Mouse (Mus musculus) spleen, adult 2 months (tissue): ENCODE measurements around the gene 1600002K03Rik. TPM values are rescaled to one million over a fixed set of nuclear protein-coding genes. Genes with fewer than 3 reads are reported as not detected.

ENCODE experiments used
- DNase-seq, 2 experiments: peaks; one replicate each; pipeline versions ENCODE4 v3.0.0 to v3.0.0-alpha.2; 2012 to 2021; ENCODE audit warnings: low spot score in 2 of 2, low read depth in 1 of 2
- H3K27ac ChIP-seq: fragments of 200-500 bp; 2 replicates; pipeline ENCODE4 v1.5.1; 2012; ENCODE audit warnings: low read length, inconsistent platforms; ENCODE audit not compliant: insufficient read depth
- H3K27me3 ChIP-seq: fragments of 200-500 bp; 2 replicates; pipeline ENCODE4 v1.6.1; 2012; ENCODE audit warnings: mild to moderate bottlenecking, moderate library complexity, low read length, inconsistent platforms; ENCODE audit not compliant: control insufficient read depth, insufficient read depth
- H3K36me3 ChIP-seq: fragments of 200-500 bp; 2 replicates; pipeline ENCODE4 v1.6.1; 2012; ENCODE audit warnings: mild to moderate bottlenecking, low read length, inconsistent platforms; ENCODE audit not compliant: control insufficient read depth, insufficient read depth
- H3K4me1 ChIP-seq: fragments of 200-500 bp; 2 replicates; pipeline ENCODE4 v1.6.1; 2011; ENCODE audit warnings: inconsistent platforms; ENCODE audit not compliant: control insufficient read depth, insufficient read depth, insufficient read length
- H3K4me3 ChIP-seq: fragments of 200-500 bp; 2 replicates; pipeline ENCODE4 v1.5.1; 2011; ENCODE audit warnings: mild to moderate bottlenecking, inconsistent platforms; ENCODE audit not compliant: insufficient read depth, insufficient read length; ENCODE audit errors: extremely low read depth
- CTCF ChIP-seq: fragments of 200-500 bp; IDR thresholded peaks from 2 replicates; pipeline ENCODE4 v1.5.1; 2011; ENCODE audit warnings: mild to moderate bottlenecking, inconsistent platforms; ENCODE audit not compliant: insufficient read depth, insufficient read length, insufficient replicate concordance; ENCODE audit errors: extremely low read depth
- POLR2A ChIP-seq: fragments of 200-500 bp; IDR thresholded peaks from 2 replicates; pipeline ENCODE4 v1.6.1; 2011; ENCODE audit warnings: low read depth, low read length, inconsistent platforms
- WGBS: fragments of 180-500 bp; shearing (Covaris S2); methylation state at CpG from one replicate; pipeline ENCODE4 v1.1.7; 2018; 5-methylcytosine and 5-hydroxymethylcytosine counted together
- polyA plus RNA-seq: library from polyadenylated mRNA; depleted of rRNA; stranded (reverse); fragments of >200 nt; gene quantifications from 2 replicates; pipeline ENCODE4 v1.2.3, GENCODE M21; 2012

The 1600002K03Rik gene
- polyA plus RNA-seq, 1 experiment = 10.8 TPM

GRCm38 (mm10) chr10:80169070-80169469 is 3.7 kb upstream of the 1600002K03Rik start:
- H3K4me3 ChIP-seq = no peak overlapping the region
- TF ChIP-seq CTCF (no peak), POLR2A (no peak)
- no peak for DNase-seq
- WGBS = 71% methylated on average over 1 of the region's 1 CpGs
- H3K27me3 ChIP-seq = no peaks in the 10 kb centered on the region
- no peak overlapping the region for H3K27ac ChIP-seq
- H3K4me1 ChIP-seq = peaks cover 23% of the 10 kb centered on the region
- H3K36me3 ChIP-seq = peaks cover 25% of the 10 kb centered on the region

- WGBS = 94% methylated on average over 7 of the region's 7 CpGs
- Histone ChIP-seq H3K36me3 (peaks cover 25% of the 10 kb centered on the region), H3K4me1 (peaks cover 17% of the 10 kb centered on the region), H3K27me3 (no peaks in the 10 kb centered on the region), H3K4me3 (no peak overlapping the region), H3K27ac (no peak overlapping the region)
- TF ChIP-seq POLR2A (no peak), CTCF (no peak)
- DNase-seq = no peak
These were observed 3.1 kb upstream of the 1600002K03Rik start for GRCm38 (mm10) chr10:80169651-80170050.

- peaks cover 25% of the 10 kb centered on the region for H3K36me3 ChIP-seq
- H3K27me3 ChIP-seq = no peaks in the 10 kb centered on the region
- WGBS = 95% methylated on average over 16 of the region's 16 CpGs
- no peak overlapping the region for H3K4me3 ChIP-seq
- peaks cover 14% of the 10 kb centered on the region for H3K4me1 ChIP-seq
- no peak for TF ChIP-seq CTCF
- no peak for TF ChIP-seq POLR2A
- no peak overlapping the region for H3K27ac ChIP-seq
- DNase-seq = no peak
These were observed 2.7 kb upstream of the 1600002K03Rik start for GRCm38 (mm10) chr10:80170052-80170451.

- Histone ChIP-seq H3K4me3 (no peak overlapping the region), H3K36me3 (peaks cover 25% of the 10 kb centered on the region), H3K27ac (no peak overlapping the region), H3K4me1 (peaks cover 14% of the 10 kb centered on the region), H3K27me3 (no peaks in the 10 kb centered on the region)
- TF ChIP-seq POLR2A = no peak
- no peak for DNase-seq
- 96% methylated on average over 19 of the region's 19 CpGs for WGBS
These were observed 2.1 kb upstream of the 1600002K03Rik start for GRCm38 (mm10) chr10:80170601-80171021.

- H3K4me3 ChIP-seq = no peak overlapping the region
- no peak for DNase-seq
- peaks cover 25% of the 10 kb centered on the region for H3K36me3 ChIP-seq
- peaks cover 14% of the 10 kb centered on the region for H3K4me1 ChIP-seq
- 93% methylated on average over 15 of the region's 15 CpGs for WGBS
- TF ChIP-seq POLR2A (no peak), CTCF (no peak)
- H3K27ac ChIP-seq = no peak overlapping the region
- H3K27me3 ChIP-seq = no peaks in the 10 kb centered on the region
These were observed 1.5 kb upstream of the 1600002K03Rik start for GRCm38 (mm10) chr10:80171252-80171651.

GRCm38 (mm10) chr10:80171760-80172526 is 801 bp upstream of the 1600002K03Rik start:
- H3K27me3 ChIP-seq = no peaks in the 10 kb centered on the region
- peaks cover 25% of the 10 kb centered on the region for H3K36me3 ChIP-seq
- DNase-seq = no peak
- no peak overlapping the region for H3K4me3 ChIP-seq
- peaks cover 14% of the 10 kb centered on the region for H3K4me1 ChIP-seq
- 91% methylated on average over 45 of the region's 45 CpGs for WGBS
- TF ChIP-seq POLR2A = no peak
- no peak for TF ChIP-seq CTCF
- H3K27ac ChIP-seq = peak overlapping the region; percentile 99

GRCm38 (mm10) chr10:80173358-80173757 is 614 bp downstream of the 1600002K03Rik start:
- 2% methylated on average over 11 of the region's 11 CpGs for WGBS

More at GRCm38 (mm10) chr10:80173358-80173757, 614 bp downstream of the 1600002K03Rik start:
- Histone ChIP-seq H3K27ac (peak overlapping the region; percentile 62), H3K4me1 (peaks cover 13% of the 10 kb centered on the region), H3K36me3 (peaks cover 25% of the 10 kb centered on the region), H3K4me3 (peak overlapping the region; percentile 51), H3K27me3 (no peaks in the 10 kb centered on the region)
- TF ChIP-seq POLR2A (no peak), CTCF (no peak)
- DNase-seq = no peak
